Mouse (Mus musculus) neural tube, embryonic 15.5 days (tissue): ENCODE measurements around the gene Spon1. TPM values are rescaled to one million over a fixed set of nuclear protein-coding genes. Genes with fewer than 3 reads are reported as not detected.

Source experiments
- ATAC-seq: fragments of 200-750 bp; cut with Nextera tagmentation; 2 replicates; pipeline ENCODE4 v1.8.0; 2017; ENCODE audit warnings: mild to moderate bottlenecking, moderate TSS enrichment, moderate library complexity; ENCODE audit not compliant: low FRiP score
- H3K27ac ChIP-seq: fragments of 300-500 bp; sonication (generic); replicated peaks from 2 replicates; pipeline ENCODE4 v1.5.1; 2015; ENCODE audit warnings: mild to moderate bottlenecking, inconsistent platforms
- H3K27me3 ChIP-seq: fragments of 300-500 bp; sonication (generic); replicated peaks from 2 replicates; pipeline ENCODE4 v1.6.1; 2015; ENCODE audit warnings: inconsistent platforms
- H3K36me3 ChIP-seq: fragments of 300-500 bp; sonication (generic); 2 replicates; pipeline ENCODE4 v1.6.1; 2015; ENCODE audit warnings: inconsistent platforms
- H3K4me1 ChIP-seq: fragments of 300-500 bp; sonication (generic); 2 replicates; pipeline ENCODE4 v1.6.1; 2015; ENCODE audit warnings: inconsistent platforms
- H3K4me2 ChIP-seq: fragments of 300-500 bp; sonication (generic); 2 replicates; pipeline ENCODE4 v1.6.1; 2015; ENCODE audit warnings: inconsistent platforms, mild to moderate bottlenecking, moderate library complexity
- H3K4me3 ChIP-seq: fragments of 300-500 bp; sonication (generic); replicated peaks from 2 replicates; pipeline ENCODE4 v1.5.1; 2015; ENCODE audit warnings: mild to moderate bottlenecking, inconsistent platforms
- H3K9ac ChIP-seq: fragments of 300-500 bp; sonication (generic); replicated peaks from 2 replicates; pipeline ENCODE4 v1.6.1; 2015; ENCODE audit warnings: mild to moderate bottlenecking, inconsistent platforms
- H3K9me3 ChIP-seq: fragments of 300-500 bp; sonication (generic); replicated peaks from 2 replicates; pipeline ENCODE4 v1.6.1; 2016; ENCODE audit warnings: inconsistent platforms
- WGBS: fragments of 180-500 bp; shearing (Covaris S2); methylation state at CpG from one replicate; pipeline ENCODE4 v1.1.7; 2015; ENCODE audit warnings: mixed read lengths; 5-methylcytosine and 5-hydroxymethylcytosine counted together
- polyA plus RNA-seq: library from polyadenylated mRNA; unstranded; fragments of >200 nt; fragmentation: Nextera tagmentation; extraction: Ambion mirVana; gene quantifications from 2 replicates; pipeline ENCODE4 v1.2.1, GENCODE M21; 2015

Gene Spon1
- polyA plus RNA-seq, 1 experiment from 2014 or later = 75.3 TPM

DNA sequence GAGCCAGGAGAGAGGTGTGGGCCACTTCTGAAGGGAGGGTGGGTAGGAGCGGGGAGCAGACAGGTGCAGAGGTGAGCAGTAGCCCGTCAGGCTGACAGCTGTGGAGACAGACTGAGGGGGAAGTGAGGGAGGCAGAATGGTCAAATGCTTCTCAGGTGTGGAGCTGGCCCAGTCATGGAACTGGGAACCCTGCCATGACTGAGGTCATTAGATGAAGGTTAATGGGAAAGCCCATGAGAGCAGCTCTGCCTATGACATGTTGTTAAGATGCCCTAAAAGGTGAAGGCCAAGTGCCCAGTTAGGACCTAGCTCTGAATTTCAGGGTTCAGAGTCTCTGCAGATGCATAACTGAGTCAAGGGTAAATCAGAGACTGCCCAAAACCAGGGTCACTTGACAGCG, 253.1 kb downstream of the Spon1 start:
- WGBS = 95% methylated on average over 3 of the region's 3 CpGs
- Histone ChIP-seq H3K36me3 (no peaks in the 10 kb centered on the region), H3K27ac (no peak overlapping the region), H3K9ac (no peak overlapping the region), H3K4me1 (peaks cover 6% of the 10 kb centered on the region; the same call in 1 of the 2 replicates), H3K27me3 (no peaks in the 10 kb centered on the region), H3K9me3 (no peaks in the 10 kb centered on the region), H3K4me3 (no peak overlapping the region), H3K4me2 (no peak overlapping the region)
- no peak for ATAC-seq

DNA sequence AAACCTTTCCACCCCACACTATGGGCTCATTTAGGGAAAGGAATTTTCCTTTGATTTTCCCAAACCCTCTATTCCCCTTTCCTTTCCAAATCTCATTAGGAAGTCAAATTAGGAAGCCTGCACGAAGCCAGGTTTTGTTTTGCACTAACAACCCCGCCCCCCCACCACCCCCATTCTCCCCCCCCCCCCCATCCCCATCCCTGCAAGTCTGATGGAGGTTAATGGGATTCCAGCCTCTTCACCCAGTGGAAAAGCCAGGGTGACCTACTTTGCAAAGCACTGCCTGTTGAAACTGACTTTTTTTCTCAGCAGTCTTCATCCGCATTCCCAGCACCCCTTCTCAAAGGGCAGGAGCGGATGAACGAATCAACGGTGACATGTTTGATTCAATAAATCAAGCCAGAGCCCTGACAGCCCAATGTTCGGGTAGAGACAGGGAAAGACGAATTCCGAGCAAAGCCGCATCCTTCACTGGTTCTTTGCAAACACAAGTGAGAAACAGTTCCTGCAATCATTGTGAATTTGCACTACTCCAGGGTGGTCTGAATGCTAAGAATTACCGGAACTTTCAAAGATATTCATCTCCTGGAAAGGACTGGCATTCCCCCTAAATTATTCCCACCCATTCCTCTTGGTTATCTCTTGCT, 254.4 kb downstream of the Spon1 start:
- Histone ChIP-seq H3K27me3 (no peaks in the 10 kb centered on the region), H3K9ac (no peak overlapping the region), H3K9me3 (no peaks in the 10 kb centered on the region), H3K36me3 (no peaks in the 10 kb centered on the region), H3K4me3 (peak overlapping the region; percentile 40), H3K27ac (peak overlapping the region; percentile 19; the same call in 1 of the 2 replicates), H3K4me2 (peak overlapping the region; percentile 61), H3K4me1 (peaks cover 6% of the 10 kb centered on the region; the same call in 1 of the 2 replicates)
- 4% methylated on average over 11 of the region's 11 CpGs for WGBS
- peak; percentile 31; the same call in 1 of the 2 replicates for ATAC-seq

DNA sequence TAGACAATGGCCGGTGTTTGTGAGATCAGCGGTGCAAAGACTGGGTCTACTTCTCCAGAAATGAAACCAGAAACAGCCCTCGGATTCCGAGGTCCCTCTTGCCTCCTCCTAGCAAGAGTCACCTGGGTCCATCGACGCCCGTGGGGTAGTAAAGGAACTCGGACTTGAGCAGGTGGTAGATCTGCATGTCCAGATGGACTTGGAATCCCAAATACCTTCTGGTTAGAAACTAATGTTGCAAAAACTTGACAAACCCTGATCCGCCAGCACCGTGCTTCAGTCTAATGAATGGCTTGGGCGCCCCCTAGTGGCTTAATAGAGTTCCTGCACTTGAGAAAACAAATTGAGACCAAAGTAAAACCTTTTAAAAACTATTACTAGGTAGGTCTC, 254.9 kb downstream of the Spon1 start:
- no peaks in the 10 kb centered on the region for H3K9me3 ChIP-seq
- H3K27ac ChIP-seq = no peak overlapping the region
- 2% methylated on average over 11 of the region's 11 CpGs for WGBS
- peak overlapping the region; percentile 40 for H3K4me3 ChIP-seq
- peak overlapping the region; percentile 61 for H3K4me2 ChIP-seq
- ATAC-seq = peak; percentile 75
- peaks cover 6% of the 10 kb centered on the region; the same call in 1 of the 2 replicates for H3K4me1 ChIP-seq
- no peak overlapping the region for H3K9ac ChIP-seq
- no peaks in the 10 kb centered on the region for H3K27me3 ChIP-seq
- no peaks in the 10 kb centered on the region for H3K36me3 ChIP-seq

GRCm38 (mm10) chr7:114026923-114027322, 261.1 kb downstream of the Spon1 start:
- H3K27ac ChIP-seq = no peak overlapping the region
- no peaks in the 10 kb centered on the region for H3K9me3 ChIP-seq
- no peak overlapping the region for H3K4me2 ChIP-seq
- WGBS = 91% methylated on average over 8 of the region's 8 CpGs
- 0 out of 2 replicates have a peak, but pooled peaks cover 5% of the 10 kb centered on the region for H3K4me1 ChIP-seq
- no peaks in the 10 kb centered on the region for H3K36me3 ChIP-seq
- no peak for ATAC-seq
- H3K9ac ChIP-seq = no peak overlapping the region
- H3K4me3 ChIP-seq = no peak overlapping the region
- no peaks in the 10 kb centered on the region for H3K27me3 ChIP-seq

- no peak overlapping the region for H3K27ac ChIP-seq
- no peaks in the 10 kb centered on the region for H3K27me3 ChIP-seq
- no peaks in the 10 kb centered on the region for H3K9me3 ChIP-seq
- no peak overlapping the region for H3K4me3 ChIP-seq
- 0 out of 2 replicates have a peak, but pooled peaks cover 5% of the 10 kb centered on the region for H3K4me1 ChIP-seq
- 76% methylated on average over 3 of the region's 3 CpGs for WGBS
- H3K9ac ChIP-seq = no peak overlapping the region
- no peak overlapping the region for H3K4me2 ChIP-seq
- ATAC-seq = no peak
- no peaks in the 10 kb centered on the region for H3K36me3 ChIP-seq
Measured at GRCm38 (mm10) chr7:114027406-114027805, 261.6 kb downstream of the Spon1 start.

DNA sequence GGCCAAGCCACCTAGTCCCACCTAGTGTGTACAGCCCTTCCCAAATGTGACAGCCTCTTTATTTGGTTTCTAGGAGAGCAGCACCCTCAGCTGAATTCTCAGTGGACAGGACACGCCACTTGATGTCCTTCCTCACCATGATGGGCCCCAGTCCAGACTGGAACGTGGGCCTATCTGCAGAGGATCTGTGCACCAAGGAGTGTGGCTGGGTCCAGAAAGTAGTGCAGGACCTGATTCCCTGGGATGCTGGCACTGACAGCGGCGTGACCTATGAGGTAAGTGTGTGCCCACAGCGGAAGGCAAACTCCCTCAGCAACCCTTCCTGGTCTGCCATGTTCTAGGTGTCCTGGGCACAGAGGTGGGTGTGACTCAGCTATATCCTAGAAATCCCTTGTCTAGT, 263.0 kb downstream of the Spon1 start:
- no peak overlapping the region for H3K4me2 ChIP-seq
- no peaks in the 10 kb centered on the region for H3K36me3 ChIP-seq
- no peak overlapping the region for H3K9ac ChIP-seq
- 0 out of 2 replicates have a peak, but pooled peaks cover 5% of the 10 kb centered on the region for H3K4me1 ChIP-seq
- no peak overlapping the region for H3K4me3 ChIP-seq
- WGBS = 93% methylated on average over 5 of the region's 5 CpGs
- no peaks in the 10 kb centered on the region for H3K27me3 ChIP-seq
- no peak overlapping the region for H3K27ac ChIP-seq
- no peak for ATAC-seq
- H3K9me3 ChIP-seq = no peaks in the 10 kb centered on the region

GRCm38 (mm10) chr7:114029596-114029995, 263.8 kb downstream of the Spon1 start:
- no peak for ATAC-seq
- no peaks in the 10 kb centered on the region for H3K36me3 ChIP-seq
- WGBS = 80% methylated on average over 6 of the region's 6 CpGs
- no peak overlapping the region for H3K4me3 ChIP-seq
- H3K27me3 ChIP-seq = no peaks in the 10 kb centered on the region
- 0 out of 2 replicates have a peak, but pooled peaks cover 5% of the 10 kb centered on the region for H3K4me1 ChIP-seq
- H3K9ac ChIP-seq = no peak overlapping the region
- H3K27ac ChIP-seq = no peak overlapping the region
- H3K4me2 ChIP-seq = no peak overlapping the region
- H3K9me3 ChIP-seq = no peaks in the 10 kb centered on the region

GRCm38 (mm10) chr7:114037237-114037636, 271.4 kb downstream of the Spon1 start:
- H3K27ac ChIP-seq = 0 out of 2 replicates have a peak overlapping the region, but pooled peaks have one; percentile 33
- ATAC-seq = no peak
- H3K4me3 ChIP-seq = no peak overlapping the region
- H3K4me2 ChIP-seq = no peak overlapping the region
- no peaks in the 10 kb centered on the region for H3K9me3 ChIP-seq
- H3K27me3 ChIP-seq = no peaks in the 10 kb centered on the region
- H3K4me1 ChIP-seq = peaks cover 9% of the 10 kb centered on the region; the same call in 1 of the 2 replicates
- no peak overlapping the region for H3K9ac ChIP-seq
- no peaks in the 10 kb centered on the region for H3K36me3 ChIP-seq
- WGBS = 76% methylated on average over 4 of the region's 4 CpGs

DNA sequence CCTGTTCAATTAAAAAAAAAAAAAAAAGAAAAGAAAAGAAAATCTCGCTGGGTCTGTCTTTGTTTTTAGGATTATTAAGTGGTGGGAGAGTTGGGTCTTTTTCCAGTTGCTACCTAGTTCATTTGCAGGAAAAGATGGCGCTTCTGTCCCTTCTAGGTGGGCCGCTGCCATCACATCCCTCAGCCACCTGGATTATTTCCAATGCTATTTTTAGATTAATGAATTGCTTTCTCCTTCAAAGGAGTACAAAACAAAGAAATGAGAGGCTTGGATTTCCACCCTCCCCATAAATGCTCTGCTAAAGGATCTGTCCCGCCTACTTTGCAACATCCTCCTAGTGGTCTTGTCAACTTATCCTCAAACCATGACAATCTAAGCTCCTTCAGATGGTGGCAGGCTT, 275.6 kb downstream of the Spon1 start:
- Histone ChIP-seq H3K4me1 (peaks cover 9% of the 10 kb centered on the region; the same call in 1 of the 2 replicates), H3K4me3 (no peak overlapping the region), H3K27ac (no peak overlapping the region), H3K27me3 (no peaks in the 10 kb centered on the region), H3K9me3 (no peaks in the 10 kb centered on the region), H3K36me3 (no peaks in the 10 kb centered on the region), H3K4me2 (no peak overlapping the region), H3K9ac (no peak overlapping the region)
- WGBS = 85% methylated on average over 4 of the region's 4 CpGs
- ATAC-seq = no peak

GRCm38 (mm10) chr7:114042973-114043928, 277.5 kb downstream of the Spon1 start:
- no peak for ATAC-seq
- H3K9ac ChIP-seq = no peak overlapping the region
- H3K27me3 ChIP-seq = no peaks in the 10 kb centered on the region
- WGBS = 82% methylated on average over 26 of the region's 26 CpGs
- no peaks in the 10 kb centered on the region for H3K9me3 ChIP-seq
- H3K4me1 ChIP-seq = no peaks in the 10 kb centered on the region
- H3K4me2 ChIP-seq = no peak overlapping the region
- no peak overlapping the region for H3K27ac ChIP-seq
- no peak overlapping the region for H3K4me3 ChIP-seq
- H3K36me3 ChIP-seq = 0 out of 2 replicates have a peak, but pooled peaks cover 5% of the 10 kb centered on the region

DNA sequence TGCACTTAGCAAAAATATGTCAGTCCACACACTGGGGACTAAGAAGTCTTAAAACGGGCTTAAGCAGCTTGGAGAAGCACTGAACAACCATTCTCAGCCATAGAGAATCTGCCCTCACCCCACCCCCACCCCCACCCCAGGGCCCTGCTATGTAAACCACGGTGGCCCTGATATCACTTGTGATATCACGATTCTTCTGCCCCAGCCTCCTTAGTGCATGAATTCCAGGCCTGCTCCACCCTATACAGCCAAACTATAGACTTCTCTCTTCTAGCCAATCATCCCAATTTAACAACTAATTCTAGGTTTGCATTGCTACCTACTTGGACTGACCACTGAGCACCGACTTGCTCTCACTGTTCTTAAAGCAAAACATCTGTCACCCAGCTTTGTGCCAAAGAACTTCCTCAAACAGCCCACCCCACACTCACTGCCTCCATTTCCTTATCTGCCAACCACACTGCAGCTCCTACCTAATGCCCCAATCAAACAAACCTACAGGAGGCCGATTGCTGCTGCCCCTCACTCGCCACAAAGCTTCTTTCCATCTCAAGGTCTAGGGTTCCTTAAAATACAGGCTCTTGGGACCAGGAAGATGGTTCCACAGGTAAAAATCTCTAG, 278.2 kb downstream of the Spon1 start:
- H3K9ac ChIP-seq = no peak overlapping the region
- no peaks in the 10 kb centered on the region for H3K4me1 ChIP-seq
- H3K27me3 ChIP-seq = no peaks in the 10 kb centered on the region
- H3K4me3 ChIP-seq = no peak overlapping the region
- H3K4me2 ChIP-seq = no peak overlapping the region
- no peaks in the 10 kb centered on the region for H3K9me3 ChIP-seq
- H3K36me3 ChIP-seq = 0 out of 2 replicates have a peak, but pooled peaks cover 5% of the 10 kb centered on the region
- no peak for ATAC-seq
- 88% methylated on average over 6 of the region's 6 CpGs for WGBS
- H3K27ac ChIP-seq = no peak overlapping the region
